ENCODE assay signal across 11 mouse cellular contexts in genomic region chr11:68213896-68214295, GRCm38 (mm10).
DNase-seq lines count a peak whose midpoint lies in the region; ATAC-seq and TF ChIP-seq lines count a peak whose summit lies in the region.
"Had no signal": no experiment of that assay in that cellular context is flagged by ENCODE, and none has a peak within 500 bp of the region (broad histone marks: within the 10 kb centered on the region; RNA-seq: fewer than 3 reads in every experiment).

No protein-coding gene starts in this region.

- H3K36me3 ChIP-seq in hindbrain, embryonic 15.5 days = no peaks in the 10 kb centered on the region
- H3K36me3 ChIP-seq in hindbrain, embryonic 12.5 days = no peaks in the 10 kb centered on the region
- no peaks in the 10 kb centered on the region for H3K36me3 ChIP-seq in neural tube, embryonic 13.5 days
- H3K36me3 ChIP-seq in CH12.LX (replicated peaks in 1 of 2; ENCODE audit: control insufficient read depth in 1 of 2, insufficient read depth in 1 of 2, low read length in 1 of 2) (no peaks in the 10 kb centered on the region), myocyte (ENCODE audit: control insufficient read depth, insufficient read depth) (no peaks in the 10 kb centered on the region)
- H3K36me3 ChIP-seq: lung, embryonic 15.5 days had no signal

- TF ChIP-seq CTCF in CH12.LX (conservative IDR thresholded peaks at IDR 0.05 in 1 of 2, IDR thresholded peaks at IDR 0.05 in 1 of 2; ENCODE audit: low read depth in 2 of 2, low read length in 2 of 2) = peak in 1 of 2 experiments; percentile 27; a peak in 1 of 4 replicates

- ATAC-seq in hindbrain, embryonic 15.5 days (ENCODE audit: low FRiP score, low read depth) = no peak
- ATAC-seq in hindbrain, embryonic 12.5 days (ENCODE audit: low FRiP score) = no peak
- ATAC-seq in neural tube, embryonic 13.5 days (ENCODE audit: low read depth) = no peak
- ATAC-seq: intestine, embryonic 16.5 days had no signal

- no peak overlapping the region for H3K4me3 ChIP-seq in hindbrain, embryonic 15.5 days
- H3K4me3 ChIP-seq in hindbrain, embryonic 12.5 days = no peak overlapping the region
- no peak overlapping the region for H3K4me3 ChIP-seq in neural tube, embryonic 13.5 days
- H3K4me3 ChIP-seq in CH12.LX (replicated peaks in 1 of 3; ENCODE audit: low read depth in 2 of 3, low read length in 2 of 3, poor library complexity in 1 of 3) (no peak overlapping the region), myocyte (no peak overlapping the region)
- H3K4me3 ChIP-seq: erythroblast, embryonic 14.5 days; lung, embryonic 15.5 days; midbrain, embryonic 12.5 days had no signal

- peak; percentile 46; the same call in 1 of the 2 replicates for TF ChIP-seq EP300 in CH12.LX (IDR thresholded peaks at IDR 0.05; ENCODE audit: low read length)

- TF ChIP-seq POLR2A in CH12.LX (IDR thresholded peaks at IDR 0.05; ENCODE audit: low read depth, low read length) = peak; percentile 57
- no peak for TF ChIP-seq POLR2A in myocyte (IDR thresholded peaks at IDR 0.05; ENCODE audit: insufficient read length, low read depth)

- no peak overlapping the region for H3K4me2 ChIP-seq in hindbrain, embryonic 15.5 days
- no peak overlapping the region for H3K4me2 ChIP-seq in hindbrain, embryonic 12.5 days (replicated peaks)
- H3K4me2 ChIP-seq in neural tube, embryonic 13.5 days = no peak overlapping the region
- H3K4me2 ChIP-seq in CH12.LX (ENCODE audit: insufficient read depth, low read depth, poor library complexity, severe bottlenecking) (peak overlapping the region; percentile 14; the same call in 1 of the 2 replicates), myocyte (ENCODE audit: low read depth) (peak overlapping the region; percentile 57)
- H3K4me2 ChIP-seq: lung, embryonic 15.5 days had no signal

- H3K27me3 ChIP-seq in hindbrain, embryonic 15.5 days = no peaks in the 10 kb centered on the region
- H3K27me3 ChIP-seq in hindbrain, embryonic 12.5 days = no peaks in the 10 kb centered on the region; the same call in 1 of the 2 replicates
- H3K27me3 ChIP-seq in neural tube, embryonic 13.5 days = no peaks in the 10 kb centered on the region
- H3K27me3 ChIP-seq in CH12.LX (replicated peaks) (no peaks in the 10 kb centered on the region), myocyte (ENCODE audit: control insufficient read depth, insufficient read depth, insufficient read length) (no peaks in the 10 kb centered on the region)
- H3K27me3 ChIP-seq: lung, embryonic 15.5 days had no signal

- TF ChIP-seq RAD21 in CH12.LX (IDR thresholded peaks at IDR 0.05; ENCODE audit: low read depth, low read length) = peak; percentile 22

- H3K4me1 ChIP-seq in hindbrain, embryonic 15.5 days (replicated peaks) = peaks cover 39% of the 10 kb centered on the region
- peaks cover 48% of the 10 kb centered on the region for H3K4me1 ChIP-seq in hindbrain, embryonic 12.5 days
- H3K4me1 ChIP-seq in neural tube, embryonic 13.5 days (replicated peaks) = peaks cover 72% of the 10 kb centered on the region
- peaks cover 18 to 75% of the 10 kb centered on the region in 2 experiments for H3K4me1 ChIP-seq in CH12.LX (ENCODE audit: control insufficient read depth in 1 of 2, insufficient read depth in 2 of 2)

- no peak overlapping the region for H3ac ChIP-seq in myocyte (ENCODE audit: control insufficient read depth, insufficient read length)

- in situ Hi-C loops in CH12.LX (cut with MboI; ENCODE audit: low pct_ligation_motif_present, low pct_unique_long_range_greater_than_20kb, low sequenced_read_pairs) = no loop called here

- 0 out of 2 replicates have a peak overlapping the region, but pooled peaks have one; percentile 66 for H3K27ac ChIP-seq in hindbrain, embryonic 15.5 days (replicated peaks)
- H3K27ac ChIP-seq in hindbrain, embryonic 12.5 days = no peak overlapping the region
- 0 out of 2 replicates have a peak overlapping the region, but pooled peaks have one; percentile 9 for H3K27ac ChIP-seq in neural tube, embryonic 13.5 days (replicated peaks)
- no peak overlapping the region for H3K27ac ChIP-seq in CH12.LX (ENCODE audit: insufficient read depth, low read depth)

- dilution Hi-C loops in CH12.LX (cut with MboI; ENCODE audit: extremely low pct_ligation_motif_present, extremely low pct_unique_long_range_greater_than_20kb, low sequenced_read_pairs) = no loop called here

- H3K9me3 ChIP-seq in hindbrain, embryonic 15.5 days = no peaks in the 10 kb centered on the region
- no peaks in the 10 kb centered on the region for H3K9me3 ChIP-seq in hindbrain, embryonic 12.5 days (replicated peaks)
- H3K9me3 ChIP-seq in neural tube, embryonic 13.5 days = no peaks in the 10 kb centered on the region
- no peaks in the 10 kb centered on the region for H3K9me3 ChIP-seq in CH12.LX (replicated peaks; ENCODE audit: low read length)
- H3K9me3 ChIP-seq: lung, embryonic 15.5 days; midbrain, embryonic 12.5 days had no signal

- WGBS in hindbrain, embryonic 15.5 days = 80% methylated on average over 3 of the region's 3 CpGs
- 83% methylated on average over 3 of the region's 3 CpGs for WGBS in hindbrain, embryonic 12.5 days
- 72% methylated on average over 3 of the region's 3 CpGs for WGBS in neural tube, embryonic 13.5 days

- H3K79me2 ChIP-seq in CH12.LX (replicated peaks; ENCODE audit: control insufficient read depth, extremely low read depth, insufficient read depth, poor library complexity, severe bottlenecking) (no peaks in the 10 kb centered on the region), myocyte (ENCODE audit: control insufficient read depth, insufficient read depth) (no peaks in the 10 kb centered on the region)

- H3K9ac ChIP-seq in hindbrain, embryonic 15.5 days = no peak overlapping the region
- no peak overlapping the region for H3K9ac ChIP-seq in hindbrain, embryonic 12.5 days
- no peak overlapping the region for H3K9ac ChIP-seq in neural tube, embryonic 13.5 days
- no peak overlapping the region for H3K9ac ChIP-seq in CH12.LX (ENCODE audit: insufficient read depth, low read depth)
- H3K9ac ChIP-seq: lung, embryonic 15.5 days; midbrain, embryonic 12.5 days had no signal

- no peak for DNase-seq in neural tube, embryonic 10.5 days (ENCODE audit: extremely low spot score, low spot score)
- DNase-seq in CH12.LX (ENCODE audit: extremely low read depth) (peak; percentile 98), adipocyte (ENCODE audit: low spot score) (no peak)

TF ChIP-seq in CH12.LX, 34 proteins besides CTCF, POLR2A, EP300 and RAD21 (continues in another document):
- TF ChIP-seq MYC (IDR thresholded peaks at IDR 0.05; ENCODE audit: low read depth, low read length) (peak; percentile 70; the same call in 1 of the 2 replicates), RCOR1 (conservative IDR thresholded peaks at IDR 0.05; ENCODE audit: low read depth, low read length) (peak; percentile 71; the same call in 1 of the 2 replicates), TBP (conservative IDR thresholded peaks at IDR 0.05; ENCODE audit: low read depth, low read length) (peak; percentile 48; the same call in 1 of the 2 replicates), HCFC1 (IDR thresholded peaks at IDR 0.05; ENCODE audit: low read depth, low read length) (0 out of 2 replicates have a peak, but pooled peaks have one; percentile 21), ELF1 (IDR thresholded peaks at IDR 0.05; ENCODE audit: low read depth, low read length) (peak; percentile 33), GABPA (IDR thresholded peaks at IDR 0.05; ENCODE audit: insufficient replicate concordance, low read depth, low read length) (no peak), MEF2A (IDR thresholded peaks at IDR 0.05; ENCODE audit: borderline replicate concordance, low read depth, low read length) (peak; percentile 74), ZC3H11A (IDR thresholded peaks at IDR 0.05; ENCODE audit: low read depth, low read length) (no peak), SIN3A (IDR thresholded peaks at IDR 0.05; ENCODE audit: low read length) (0 out of 2 replicates have a peak, but pooled peaks have one; percentile 22), KAT2A (IDR thresholded peaks at IDR 0.05; ENCODE audit: insufficient replicate concordance, low read length) (no peak), MAZ (IDR thresholded peaks at IDR 0.05; ENCODE audit: low read depth, low read length) (peak; percentile 95), MAFK (IDR thresholded peaks at IDR 0.05; ENCODE audit: insufficient replicate concordance, low read length) (0 out of 2 replicates have a peak, but pooled peaks have one; percentile 23), NRF1 (IDR thresholded peaks at IDR 0.05; ENCODE audit: low read depth, low read length) (peak; percentile 48; the same call in 1 of the 2 replicates), NELFE (IDR thresholded peaks at IDR 0.05; ENCODE audit: low read depth, low read length) (peak; percentile 40; the same call in 1 of the 2 replicates), MAX (IDR thresholded peaks at IDR 0.05; ENCODE audit: low read length) (peak; percentile 66; the same call in 1 of the 2 replicates)

TF ChIP-seq in myocyte, 11 proteins besides CTCF, POLR2A, EP300 and RAD21:
- TF ChIP-seq MYOG (IDR thresholded peaks at IDR 0.05; ENCODE audit: control insufficient read depth in 1 of 3, insufficient read depth in 1 of 3, insufficient read length in 2 of 3, low read depth in 2 of 3) (no peak), SRF (IDR thresholded peaks at IDR 0.05; ENCODE audit: control insufficient read depth, insufficient read length, low read depth) (no peak), E2F4 (IDR thresholded peaks at IDR 0.05; ENCODE audit: insufficient read depth) (no peak), TCF3 (IDR thresholded peaks at IDR 0.05; ENCODE audit: insufficient read length, low read depth) (no peak), POLR2AphosphoS2 (IDR thresholded peaks at IDR 0.05; ENCODE audit: insufficient read length, low read depth) (no peak), MYOD1 (IDR thresholded peaks at IDR 0.05; ENCODE audit: control insufficient read depth in 1 of 3, insufficient read length in 2 of 3, low read depth in 2 of 3) (no peak), MAX (IDR thresholded peaks at IDR 0.05; ENCODE audit: low read depth) (no peak), TCF12 (IDR thresholded peaks at IDR 0.05; ENCODE audit: insufficient read depth, poor library complexity, severe bottlenecking) (no peak), REST (IDR thresholded peaks at IDR 0.05; ENCODE audit: insufficient read depth, insufficient read length) (no peak), USF1 (IDR thresholded peaks at IDR 0.05; ENCODE audit: low read depth) (no peak), CEBPB (IDR thresholded peaks at IDR 0.05; ENCODE audit: insufficient read depth, poor library complexity, severe bottlenecking) (no peak)

Comparison
In these comparisons a context has a peak if more than half of its experiments do, and no peak if none do; other contexts are left out.
1. H3K27ac ChIP-seq: peak in hindbrain, embryonic 15.5 days (single experiment) and neural tube, embryonic 13.5 days (single experiment); none in hindbrain, embryonic 12.5 days (single experiment) and CH12.LX (single experiment).
2. H3K4me2 ChIP-seq: peak in CH12.LX (single experiment) and myocyte (single experiment); none in hindbrain, embryonic 15.5 days (single experiment), hindbrain, embryonic 12.5 days (single experiment) and neural tube, embryonic 13.5 days (single experiment).